Mouse (Mus musculus) activated CD4-positive, CD25-positive, alpha-beta regulatory T cell, adult 4 months (primary cell): ENCODE measurements at regions not wholly inside any gene's neighbourhood (a gene's known extent, or its start where the extent isn't known, plus 50 kb on each side); places are given as distances from the start of the nearest gene placed in this dataset.
A peak's percentile ranks its signal among the peaks of the same experiment; 100 is the strongest.

Experiments used
- ATAC-seq: one replicate; pipeline ENCODE4 v1.8.0; 2017

GRCm38 (mm10) chr10:118712951-118713350, 157.1 kb downstream of the Dyrk2 start:
- ATAC-seq, result peak; percentile 20

DNA sequence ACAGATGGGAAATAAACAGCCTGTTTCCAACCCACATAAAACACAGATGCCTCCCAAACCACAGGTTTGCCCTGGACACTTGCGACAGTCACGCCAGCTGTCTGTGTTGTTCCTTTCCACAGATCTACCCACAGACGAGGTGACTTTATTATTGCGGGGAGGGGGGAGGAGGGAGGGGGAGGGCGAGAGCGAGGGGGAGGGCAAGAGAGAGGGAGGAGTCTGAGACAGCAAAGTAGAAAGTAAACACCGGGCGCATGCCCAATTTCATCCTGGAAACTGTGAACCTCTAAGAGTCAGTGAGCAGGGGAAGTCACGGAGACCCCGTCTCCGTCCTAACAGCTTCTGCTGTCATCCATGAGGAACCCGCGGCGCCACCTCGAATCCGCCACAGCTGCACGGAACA, 155.8 kb downstream of the Dyrk2 start:
- peak; percentile 62 for ATAC-seq

GRCm38 (mm10) chr10:118714595-118714994, 155.4 kb downstream of the Dyrk2 start:
- ATAC-seq, result peak; percentile 47

- ATAC-seq, result no peak
Observed at GRCm38 (mm10) chr10:118720630-118721029, 149.4 kb downstream of the Dyrk2 start.

GRCm38 (mm10) chr10:118722132-118722551, 147.9 kb downstream of the Dyrk2 start:
- no peak for ATAC-seq

DNA sequence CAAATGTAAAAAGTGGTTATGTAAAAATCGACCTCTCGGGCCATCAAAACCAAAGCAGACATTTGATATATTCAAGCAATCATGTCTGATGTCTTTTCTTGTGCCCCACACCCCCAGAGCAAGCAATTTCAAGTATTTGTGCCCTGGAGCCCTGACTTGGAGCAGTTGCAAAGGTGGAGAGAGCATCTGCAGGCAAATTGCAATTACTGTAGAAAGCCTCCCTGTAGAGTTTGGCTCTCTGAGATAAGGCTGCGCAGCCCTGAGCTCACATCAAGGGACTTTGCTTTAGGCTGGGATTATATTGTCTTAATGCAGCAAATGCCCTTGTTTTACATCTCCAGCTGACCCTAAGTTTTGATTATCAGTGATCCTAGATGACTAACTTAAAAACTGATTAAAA, 147.3 kb downstream of the Dyrk2 start:
- ATAC-seq, result no peak

DNA sequence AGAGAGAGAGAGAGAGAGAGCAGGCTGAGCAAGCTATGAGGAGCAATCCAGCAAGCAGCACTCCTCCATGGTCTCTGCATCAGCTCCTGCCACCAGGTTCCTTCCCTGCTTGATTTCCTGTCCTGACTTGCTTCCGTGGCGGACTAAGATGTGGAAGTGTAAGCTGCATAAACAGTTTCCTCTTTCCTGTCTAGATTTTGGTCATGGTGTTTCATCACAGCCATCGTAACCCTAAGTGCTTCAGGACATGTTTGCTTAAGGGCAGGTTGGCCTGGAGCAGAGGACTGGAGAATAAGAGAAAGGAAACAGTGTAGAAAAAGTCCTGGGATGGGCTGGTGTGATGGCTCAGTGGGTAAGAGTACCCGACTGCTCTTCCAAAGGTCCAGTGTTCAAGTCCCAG, 133.9 kb downstream of the Dyrk2 start:
- ATAC-seq, result no peak

GRCm38 (mm10) chr10:118737064-118737463, 132.9 kb downstream of the Dyrk2 start:
- no peak for ATAC-seq

GRCm38 (mm10) chr10:118739849-118740481, 130.0 kb downstream of the Dyrk2 start:
- no peak for ATAC-seq

DNA sequence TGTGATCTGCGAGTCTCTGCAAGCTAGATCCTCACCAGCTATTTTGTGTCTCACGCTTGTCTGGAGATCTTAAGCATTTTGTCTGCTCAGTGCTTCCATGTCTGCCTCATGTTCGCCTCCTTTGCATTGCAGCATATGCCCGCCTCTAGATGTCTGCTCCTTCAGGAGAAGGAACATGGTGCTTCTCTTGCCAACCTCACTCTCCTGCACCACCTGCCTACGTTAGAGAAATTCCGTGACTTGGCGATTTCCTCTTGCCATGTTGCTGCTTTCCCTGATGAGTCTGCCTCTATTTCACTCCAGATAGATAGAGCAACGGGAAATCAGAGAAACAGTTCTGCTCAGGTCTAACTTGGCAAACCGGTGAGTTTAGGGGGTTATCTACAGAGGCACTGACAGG, 126.2 kb downstream of the Dyrk2 start:
- ATAC-seq, result no peak

- ATAC-seq, result no peak
Observed at GRCm38 (mm10) chr10:118746719-118747395, 123.2 kb downstream of the Dyrk2 start.

- no peak for ATAC-seq
Observed at GRCm38 (mm10) chr10:118749039-118749438, 121.0 kb downstream of the Dyrk2 start.

- ATAC-seq, result no peak
Observed at GRCm38 (mm10) chr10:118749756-118750155, 120.3 kb downstream of the Dyrk2 start.

- no peak for ATAC-seq
Observed at GRCm38 (mm10) chr10:118751110-118751509, 118.9 kb downstream of the Dyrk2 start.

GRCm38 (mm10) chr10:118753061-118753775, 116.8 kb downstream of the Dyrk2 start:
- ATAC-seq, result no peak

DNA sequence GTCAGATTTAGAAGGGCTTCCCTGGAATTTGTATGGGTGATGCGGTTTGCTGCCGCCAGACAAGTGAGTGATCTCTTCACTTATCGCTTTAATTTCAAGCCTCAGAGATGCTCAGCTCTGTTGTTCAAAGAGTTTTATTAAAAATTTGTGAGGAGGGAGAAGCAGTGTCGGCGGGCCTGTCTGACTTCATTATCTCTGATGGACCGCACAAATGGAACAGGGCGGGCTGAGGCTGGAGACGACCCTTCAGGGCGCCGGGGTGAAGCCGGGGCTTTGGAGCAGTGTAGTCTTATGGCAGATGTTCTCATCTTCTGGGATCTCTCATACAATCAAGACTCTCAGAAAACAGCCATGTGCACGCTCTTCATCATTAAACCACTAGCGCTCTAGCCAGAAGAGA, 115.2 kb downstream of the Dyrk2 start:
- no peak for ATAC-seq

DNA sequence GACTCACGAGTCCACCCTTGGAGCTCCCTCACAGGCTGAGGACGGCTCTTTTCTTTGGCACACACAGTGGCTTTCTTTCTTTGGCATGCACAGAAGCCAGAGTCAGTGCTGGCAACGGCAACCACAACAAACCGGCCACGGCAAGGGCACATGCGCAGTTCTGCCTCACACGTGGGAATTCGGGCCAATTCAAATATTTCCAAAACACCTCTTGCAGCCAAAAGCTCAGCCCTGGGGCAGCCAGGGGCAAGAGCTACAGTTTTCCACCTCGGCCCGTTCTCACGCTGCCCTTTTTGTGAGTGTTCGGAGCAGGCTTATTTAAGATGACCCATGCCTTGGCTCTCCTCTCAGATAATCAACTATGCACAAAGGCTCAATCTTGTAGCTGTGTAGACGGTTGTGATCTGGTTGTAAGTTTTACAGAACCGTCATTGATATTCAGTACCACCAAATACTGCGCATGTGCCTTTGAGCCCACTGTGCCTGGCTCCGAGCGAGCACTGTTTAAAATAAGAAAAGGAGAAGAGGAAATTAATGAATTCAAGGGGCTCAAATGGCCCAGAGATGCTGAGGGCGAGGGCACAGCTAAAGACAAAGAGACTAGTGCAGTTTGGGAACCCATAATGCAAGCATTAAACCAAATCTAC, 111.1 kb downstream of the Dyrk2 start:
- no peak for ATAC-seq

GRCm38 (mm10) chr10:118760441-118760840, 109.6 kb downstream of the Dyrk2 start:
- no peak for ATAC-seq

DNA sequence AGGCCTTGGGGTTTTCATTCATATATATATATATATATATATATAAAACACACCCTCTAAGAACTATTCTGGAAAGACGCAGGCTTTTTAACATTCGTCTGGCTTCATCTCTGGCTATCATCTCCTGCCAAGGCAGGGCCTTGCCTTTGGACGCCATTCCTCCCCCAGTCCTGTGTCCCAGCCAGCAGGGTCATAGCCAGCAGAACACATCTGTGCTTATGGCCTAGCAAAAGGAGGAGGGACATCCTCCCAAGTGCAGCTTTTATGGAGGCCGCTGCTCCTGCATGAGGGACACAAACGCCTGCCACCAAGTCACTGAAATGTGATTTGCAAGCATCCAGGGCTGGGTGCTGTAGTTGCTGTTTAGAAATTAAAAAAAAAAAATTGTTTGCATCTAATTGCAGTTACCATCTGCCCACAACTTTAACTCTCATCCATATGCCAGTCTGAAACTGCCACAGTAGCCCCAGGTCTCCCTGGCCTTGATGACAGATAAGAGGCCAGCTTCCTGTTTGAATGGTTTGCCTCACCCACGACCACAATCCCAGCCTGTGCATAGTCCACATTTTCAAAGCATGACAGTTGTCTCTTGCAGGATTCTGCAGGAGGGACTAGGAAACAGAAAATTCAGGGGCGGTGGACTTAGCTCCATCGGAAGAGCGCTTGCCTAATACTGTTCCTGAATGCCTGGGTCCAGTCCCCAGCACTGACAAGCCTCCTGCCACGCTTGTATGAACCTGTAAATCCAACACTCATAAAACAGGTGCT, 108.7 kb downstream of the Dyrk2 start:
- no peak for ATAC-seq

DNA sequence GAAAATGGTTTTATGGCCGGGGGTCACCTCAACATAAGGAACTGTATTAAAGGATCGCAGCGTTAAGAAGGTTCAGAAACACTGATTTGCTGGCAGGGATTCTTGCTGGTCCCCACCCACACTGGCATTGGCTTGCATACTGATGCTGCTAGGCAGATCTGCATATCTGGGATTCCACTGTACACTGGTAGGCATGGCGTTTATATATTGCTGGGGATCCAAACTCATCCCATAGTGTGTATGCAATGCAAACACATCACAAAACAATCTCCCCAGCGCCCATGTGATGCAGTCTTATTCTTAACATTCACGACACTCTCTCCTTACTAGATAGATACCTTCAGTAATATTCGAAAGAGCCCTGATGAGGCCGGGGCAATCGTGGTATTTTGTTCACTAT, 105.0 kb downstream of the Dyrk2 start:
- ATAC-seq, result no peak

GRCm38 (mm10) chr10:118765544-118766441, 104.2 kb downstream of the Dyrk2 start:
- ATAC-seq, result peak; percentile 97

DNA sequence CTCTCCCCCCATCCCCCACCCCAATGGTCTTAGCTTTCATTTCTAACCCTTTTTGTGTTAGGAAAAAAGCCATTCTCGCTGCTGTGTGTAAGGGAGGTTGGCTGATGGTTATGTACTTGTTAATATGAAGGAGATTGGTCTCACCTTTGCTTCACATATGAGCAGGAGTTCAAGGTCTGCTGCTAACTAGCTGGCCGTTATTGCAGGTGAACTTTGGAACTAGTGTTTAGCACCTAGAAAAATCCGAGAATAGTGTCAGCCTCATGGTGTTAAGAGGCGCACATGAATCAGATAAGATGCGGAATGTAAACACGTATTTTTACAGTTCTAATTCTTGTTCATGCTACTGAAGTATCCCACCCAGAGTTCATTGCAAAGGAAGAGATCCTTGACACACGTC, 103.2 kb downstream of the Dyrk2 start:
- ATAC-seq, result no peak
